Mouse (Mus musculus) spleen, adult 2 months (tissue): ENCODE measurements around the gene Gm49368.
"Not testable (repeated sequence)": the region's sequence is repeated elsewhere in the genome, so short reads cannot be mapped to it uniquely, and the experiment has no call there.

Experiments used
- CTCF ChIP-seq: fragments of 200-500 bp; IDR thresholded peaks from 2 replicates; pipeline ENCODE4 v1.5.1; 2011; ENCODE audit warnings: mild to moderate bottlenecking, inconsistent platforms; ENCODE audit not compliant: insufficient read depth, insufficient read length, insufficient replicate concordance; ENCODE audit errors: extremely low read depth
- POLR2A ChIP-seq: fragments of 200-500 bp; IDR thresholded peaks from 2 replicates; pipeline ENCODE4 v1.6.1; 2011; ENCODE audit warnings: low read depth, low read length, inconsistent platforms

- not testable (repeated sequence) for TF ChIP-seq CTCF, POLR2A
Observed at GRCm38 (mm10) chr7:128016134-128016533, 46.3 kb upstream of the Gm49368 start.
